Mouse (Mus musculus) kidney, adult 2 months (tissue): ENCODE results near the gene Atp8b3. TPM values are rescaled to one million over a fixed set of nuclear protein-coding genes. Genes with fewer than 3 reads are reported as not detected.

Experiments used
- DNase-seq: peaks from one replicate; pipeline ENCODE4 v3.0.0; 2021
- H3K27ac ChIP-seq: fragments of 200-500 bp; 2 replicates; pipeline ENCODE4 v1.5.1; 2012; ENCODE audit warnings: low read depth, low read length, control low read depth, inconsistent platforms; ENCODE audit not compliant: insufficient read depth
- H3K27me3 ChIP-seq: fragments of 200-500 bp; replicated peaks from 2 replicates; pipeline ENCODE4 v1.6.1; 2012; ENCODE audit warnings: mild to moderate bottlenecking, moderate library complexity, low read length, inconsistent platforms; ENCODE audit not compliant: control insufficient read depth, insufficient read depth
- H3K36me3 ChIP-seq: fragments of 200-500 bp; 2 replicates; pipeline ENCODE4 v1.6.1; 2012; ENCODE audit warnings: mild to moderate bottlenecking, moderate library complexity, low read length, inconsistent platforms; ENCODE audit not compliant: control insufficient read depth, insufficient read depth
- H3K4me1 ChIP-seq: fragments of 200-500 bp; 2 replicates; pipeline ENCODE4 v1.6.1; 2011; ENCODE audit warnings: low read length; ENCODE audit not compliant: control insufficient read depth, insufficient read depth
- H3K4me3 ChIP-seq: fragments of 200-500 bp; 2 replicates; pipeline ENCODE4 v1.5.1; 2011; ENCODE audit warnings: mild to moderate bottlenecking, low read depth, low read length, control low read depth; ENCODE audit not compliant: insufficient read depth
- CTCF ChIP-seq: fragments of 200-500 bp; conservative IDR thresholded peaks from 2 replicates; pipeline ENCODE4 v1.5.1; 2011; ENCODE audit warnings: low read depth, mild to moderate bottlenecking, control low read depth, low read length, moderate library complexity, mixed read lengths; ENCODE audit not compliant: insufficient read depth, insufficient read length
- POLR2A ChIP-seq: fragments of 200-500 bp; IDR thresholded peaks from one replicate; pipeline ENCODE4 v1.6.1; 2011; ENCODE audit warnings: low read depth, low read length, control low read depth
- WGBS: fragments of 180-500 bp; shearing (Covaris S2); methylation state at CpG from one replicate; pipeline ENCODE4 v1.1.7; 2018; 5-methylcytosine and 5-hydroxymethylcytosine counted together
- polyA plus RNA-seq: library from polyadenylated mRNA; depleted of rRNA; stranded (reverse); fragments of >200 nt; gene quantifications from 2 replicates; pipeline ENCODE4 v1.2.3, GENCODE M21; 2012

Atp8b3 gene
- polyA plus RNA-seq, 1 experiment = 0.17 TPM

GRCm38 (mm10) chr10:80538180-80538579 lies 744 bp downstream of the Atp8b3 start:
- peaks cover 2% of the 10 kb centered on the region; the same call in 1 of the 2 replicates for H3K36me3 ChIP-seq
- no peak overlapping the region for H3K4me3 ChIP-seq
- H3K4me1 ChIP-seq = no peaks in the 10 kb centered on the region; the same call in 1 of the 2 replicates
- H3K27ac ChIP-seq = no peak overlapping the region
- no peaks in the 10 kb centered on the region for H3K27me3 ChIP-seq
- DNase-seq = peak; percentile 31
- TF ChIP-seq POLR2A (no peak), CTCF (no peak)
- WGBS = 51% methylated on average over 5 of the region's 5 CpGs

DNA sequence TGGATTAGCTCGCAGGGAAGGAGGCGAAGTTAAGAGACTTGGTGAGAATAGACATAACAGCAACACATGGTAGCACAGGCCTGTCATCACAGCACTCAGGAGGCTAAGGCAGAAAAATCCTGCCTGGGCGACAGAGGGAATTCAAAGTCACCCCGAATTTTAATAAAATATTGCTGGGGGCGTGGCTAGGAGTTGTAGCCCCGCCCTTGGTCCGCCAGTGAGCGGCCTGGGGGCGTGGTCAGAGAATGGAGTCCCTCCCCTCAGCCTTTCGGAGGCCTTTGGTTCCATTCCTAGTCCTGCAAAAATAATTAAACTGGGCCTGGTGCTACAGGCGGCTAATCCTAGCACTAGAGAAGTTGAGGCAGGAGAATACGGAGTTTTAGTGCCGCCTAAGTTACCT lies 3.2 kb downstream of the Atp8b3 start:
- TF ChIP-seq POLR2A (no peak), CTCF (no peak)
- H3K36me3 ChIP-seq = no peaks in the 10 kb centered on the region
- H3K4me3 ChIP-seq = no peak overlapping the region
- WGBS = 26% methylated on average over 13 of the region's 13 CpGs
- no peak overlapping the region for H3K27ac ChIP-seq
- H3K27me3 ChIP-seq = no peaks in the 10 kb centered on the region
- no peaks in the 10 kb centered on the region; the same call in 1 of the 2 replicates for H3K4me1 ChIP-seq
- DNase-seq = no peak

DNA sequence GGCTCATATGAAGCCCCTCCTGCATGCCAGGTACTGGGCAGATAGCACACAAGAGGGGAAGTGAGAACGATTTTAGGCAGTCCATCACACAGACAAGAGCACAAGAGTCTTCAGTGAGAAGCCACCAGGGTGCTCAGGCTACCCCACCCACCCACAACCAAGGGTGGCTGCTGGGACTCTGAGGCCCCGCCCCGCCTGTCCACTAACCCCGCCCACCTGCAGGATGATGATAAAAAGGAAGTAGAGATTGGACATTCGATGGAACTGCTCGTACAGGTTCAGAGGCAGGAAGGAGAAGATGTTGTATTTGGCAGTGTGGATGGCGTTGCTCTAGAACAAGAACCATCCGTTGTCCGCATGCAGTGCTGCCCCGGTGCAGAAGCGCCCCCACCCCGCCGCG lies 3.9 kb downstream of the Atp8b3 start:
- Histone ChIP-seq H3K4me1 (no peaks in the 10 kb centered on the region; the same call in 1 of the 2 replicates), H3K27me3 (no peaks in the 10 kb centered on the region), H3K27ac (no peak overlapping the region), H3K4me3 (no peak overlapping the region), H3K36me3 (no peaks in the 10 kb centered on the region)
- TF ChIP-seq CTCF (no peak), POLR2A (no peak)
- 17% methylated on average over 14 of the region's 14 CpGs for WGBS
- DNase-seq = no peak

DNA sequence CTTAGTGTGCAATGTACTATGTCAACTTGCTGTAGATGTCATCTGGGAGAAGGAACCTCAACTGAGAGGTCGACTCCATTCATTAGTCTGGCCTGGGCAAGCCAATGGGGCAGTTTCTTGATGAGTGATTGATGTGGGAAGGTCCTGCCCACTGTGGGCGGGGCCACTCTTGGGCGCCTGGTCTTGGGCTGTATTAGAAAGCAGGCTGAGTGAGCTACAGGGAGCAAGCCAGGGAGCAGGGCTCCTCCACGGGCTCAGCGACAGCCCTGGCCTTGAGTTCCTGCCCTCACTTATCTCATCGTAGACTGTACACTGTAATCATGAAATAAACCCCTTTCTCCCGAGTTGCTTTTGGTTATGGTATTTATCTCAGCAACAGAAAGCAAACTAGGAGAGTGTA lies 5.2 kb downstream of the Atp8b3 start:
- 28% methylated on average over 7 of the region's 7 CpGs for WGBS
- no peak for TF ChIP-seq POLR2A
- no peak for TF ChIP-seq CTCF
- DNase-seq = no peak
- no peaks in the 10 kb centered on the region; the same call in 1 of the 2 replicates for H3K4me1 ChIP-seq
- no peaks in the 10 kb centered on the region for H3K27me3 ChIP-seq
- H3K4me3 ChIP-seq = no peak overlapping the region
- no peaks in the 10 kb centered on the region for H3K36me3 ChIP-seq
- no peak overlapping the region for H3K27ac ChIP-seq

DNA sequence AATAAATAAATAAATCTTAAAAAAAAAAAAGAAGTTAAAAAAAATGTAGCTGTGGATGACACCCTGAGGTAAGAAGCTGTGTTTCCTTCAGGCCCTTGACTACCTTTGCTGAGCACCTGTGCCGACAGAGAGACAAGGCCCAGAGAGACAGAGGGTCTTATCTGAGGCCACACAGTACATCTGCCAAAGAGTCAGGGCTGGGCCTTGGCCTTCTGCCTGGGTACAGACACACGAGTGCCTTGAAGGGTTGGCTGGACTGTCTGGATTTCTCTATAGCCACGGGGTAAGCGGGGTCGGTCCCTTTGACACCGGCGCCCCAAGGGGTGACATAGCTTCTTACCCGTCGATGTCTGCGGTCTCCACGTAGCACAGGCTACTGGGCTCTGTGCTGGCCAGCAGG lies 6.1 kb downstream of the Atp8b3 start:
- 88% methylated on average over 11 of the region's 11 CpGs for WGBS
- TF ChIP-seq POLR2A (no peak), CTCF (no peak)
- Histone ChIP-seq H3K27me3 (no peaks in the 10 kb centered on the region), H3K4me3 (no peak overlapping the region), H3K4me1 (no peaks in the 10 kb centered on the region), H3K36me3 (no peaks in the 10 kb centered on the region), H3K27ac (no peak overlapping the region)
- no peak for DNase-seq

DNA sequence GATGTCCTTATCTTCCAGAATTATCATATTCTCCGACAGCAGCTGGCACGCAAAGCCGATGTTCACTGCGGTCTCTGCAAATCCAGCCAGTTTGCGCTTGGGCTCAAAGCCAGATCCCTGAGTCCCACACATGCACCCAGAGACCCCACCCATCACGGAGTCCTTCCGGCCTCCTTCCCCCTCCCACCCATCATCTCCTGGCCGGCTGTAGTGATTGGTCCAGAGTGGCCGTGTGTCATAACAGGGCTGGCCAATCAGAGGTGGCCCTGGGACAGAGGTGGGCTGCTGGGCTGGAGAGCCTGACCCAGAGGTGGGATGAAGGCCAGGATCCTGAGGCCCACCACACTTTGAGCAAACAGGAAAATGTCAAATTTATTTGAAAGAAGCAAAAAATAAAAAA lies 12.8 kb downstream of the Atp8b3 start:
- Histone ChIP-seq H3K4me1 (no peaks in the 10 kb centered on the region), H3K36me3 (no peaks in the 10 kb centered on the region), H3K27ac (no peak overlapping the region), H3K4me3 (no peak overlapping the region), H3K27me3 (no peaks in the 10 kb centered on the region)
- TF ChIP-seq CTCF (no peak), POLR2A (no peak)
- WGBS = 41% methylated on average over 9 of the region's 9 CpGs
- no peak for DNase-seq

DNA sequence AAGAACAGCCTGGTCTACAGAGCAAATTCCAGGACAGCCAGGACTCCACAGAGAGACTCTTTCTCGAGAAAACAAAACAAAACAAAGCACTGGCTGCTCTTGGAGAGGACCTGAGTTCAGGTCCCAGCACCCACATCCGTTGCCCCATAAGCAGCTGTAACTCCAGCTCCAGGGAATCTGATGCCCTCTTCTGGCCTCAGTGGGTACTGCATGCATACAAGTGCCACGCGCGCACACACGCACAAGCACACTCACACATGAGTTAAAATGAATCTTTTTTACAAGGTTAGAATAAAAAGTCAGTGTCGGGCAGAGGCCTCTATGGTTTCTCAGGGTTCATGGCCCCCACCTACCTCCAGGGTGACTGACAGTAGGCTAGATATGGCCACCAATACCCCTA lies 15.6 kb downstream of the Atp8b3 start:
- WGBS = 96% methylated on average over 7 of the region's 7 CpGs
- no peak overlapping the region for H3K4me3 ChIP-seq
- no peaks in the 10 kb centered on the region for H3K36me3 ChIP-seq
- no peaks in the 10 kb centered on the region for H3K27me3 ChIP-seq
- TF ChIP-seq CTCF (peak; percentile 26; the same call in 1 of the 2 replicates), POLR2A (no peak)
- no peak for DNase-seq
- no peaks in the 10 kb centered on the region for H3K4me1 ChIP-seq
- no peak overlapping the region for H3K27ac ChIP-seq

DNA sequence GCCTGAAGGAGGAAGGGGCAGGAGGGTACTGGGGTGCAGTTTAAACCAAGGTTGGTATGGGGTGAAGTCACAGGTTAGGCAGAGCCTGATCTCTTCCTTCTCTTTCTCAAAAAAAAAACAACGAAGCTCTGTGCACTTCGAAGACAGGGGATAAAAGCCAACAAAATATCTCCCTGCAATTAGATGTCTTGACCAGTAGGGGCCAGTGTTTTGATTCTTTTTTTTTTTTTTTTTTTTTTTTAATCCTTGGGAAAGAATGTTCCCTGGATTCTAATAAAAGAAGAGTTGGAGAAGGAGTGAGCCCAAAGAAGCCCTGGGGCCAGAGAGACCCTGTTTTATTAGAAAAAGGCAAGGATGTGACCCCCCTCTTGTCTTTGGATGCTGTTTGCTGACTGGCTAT lies 19.6 kb downstream of the Atp8b3 start:
- H3K27ac ChIP-seq = no peak overlapping the region
- no peak overlapping the region for H3K4me3 ChIP-seq
- WGBS = 69% methylated on average over 2 of the region's 2 CpGs
- H3K27me3 ChIP-seq = no peaks in the 10 kb centered on the region
- DNase-seq = no peak
- TF ChIP-seq POLR2A (no peak), CTCF (no peak)
- no peaks in the 10 kb centered on the region for H3K4me1 ChIP-seq
- no peaks in the 10 kb centered on the region for H3K36me3 ChIP-seq
